Mouse (Mus musculus) mature B cell (primary cell): Measurements from ENCODE around the gene Adsl.
"Not testable (repeated sequence)": the region's sequence is repeated elsewhere in the genome, so short reads cannot be mapped to it uniquely, and the experiment has no call there.

Experiments used
- in situ Hi-C: fragments of 300-500 bp; cut with MboI; formaldehyde crosslinking; loops from 2 replicates; pipeline ENCODE4 v1.14.3; 2019

The Adsl gene

GRCm38 (mm10) chr15:80948145-80949135 is at the start of gene Adsl:
TSS of gene Adsl (plus strand) at chr15:80948490.
- in situ Hi-C loops = no loop called here

- in situ Hi-C loops = no loop called here
Measured at GRCm38 (mm10) chr15:80899806-80900205, 48.5 kb upstream of the Adsl start.

GRCm38 (mm10) chr15:80901806-80902513 is 46.3 kb upstream of the Adsl start:
- in situ Hi-C loops = no loop called here

- in situ Hi-C loops = not testable (repeated sequence)
Measured at GRCm38 (mm10) chr15:80904776-80905175, 43.5 kb upstream of the Adsl start.

GRCm38 (mm10) chr15:80910183-80910582 is 38.1 kb upstream of the Adsl start:
- in situ Hi-C loops = no loop called here

GRCm38 (mm10) chr15:80910790-80911531 is 37.3 kb upstream of the Adsl start:
- in situ Hi-C loops = no loop called here

- in situ Hi-C loops = no loop called here
Measured at GRCm38 (mm10) chr15:80912175-80912574, 36.1 kb upstream of the Adsl start.

GRCm38 (mm10) chr15:80913803-80914202 is 34.5 kb upstream of the Adsl start:
- in situ Hi-C loops = no loop called here

- in situ Hi-C loops = no loop called here
Measured at GRCm38 (mm10) chr15:80915850-80916249, 32.4 kb upstream of the Adsl start.

GRCm38 (mm10) chr15:80916621-80917020 is 31.7 kb upstream of the Adsl start:
- in situ Hi-C loops = no loop called here

GRCm38 (mm10) chr15:80920346-80920745 is 27.9 kb upstream of the Adsl start:
- in situ Hi-C loops = no loop called here

- in situ Hi-C loops = no loop called here
Measured at GRCm38 (mm10) chr15:80921781-80922180, 26.5 kb upstream of the Adsl start.

- in situ Hi-C loops = no loop called here
Measured at GRCm38 (mm10) chr15:80924211-80924610, 24.1 kb upstream of the Adsl start.

GRCm38 (mm10) chr15:80928811-80929355 is 19.4 kb upstream of the Adsl start:
- in situ Hi-C loops = no loop called here

GRCm38 (mm10) chr15:80930048-80930571 is 18.2 kb upstream of the Adsl start:
- in situ Hi-C loops = no loop called here

- in situ Hi-C loops = not testable (repeated sequence)
Measured at GRCm38 (mm10) chr15:80930676-80931320, 17.5 kb upstream of the Adsl start.

- in situ Hi-C loops = no loop called here
Measured at GRCm38 (mm10) chr15:80931345-80931960, 16.8 kb upstream of the Adsl start.

GRCm38 (mm10) chr15:80934841-80935240 is 13.4 kb upstream of the Adsl start:
- in situ Hi-C loops = no loop called here

GRCm38 (mm10) chr15:80936686-80937085 is 11.6 kb upstream of the Adsl start:
- in situ Hi-C loops = no loop called here

GRCm38 (mm10) chr15:80938615-80939014 is 9.7 kb upstream of the Adsl start:
- in situ Hi-C loops = no loop called here

- in situ Hi-C loops = no loop called here
Measured at GRCm38 (mm10) chr15:80939401-80939800, 8.9 kb upstream of the Adsl start.
